Mouse (Mus musculus) activated CD4-positive, CD25-positive, alpha-beta regulatory T cell, adult 4 months (primary cell): ENCODE results near the gene Ssh1. TPM values are rescaled to one million over a fixed set of nuclear protein-coding genes. Genes with fewer than 3 reads are reported as not detected.
A peak's percentile ranks its signal among the peaks of the same experiment; 100 is the strongest.

ENCODE experiments used
- ATAC-seq: one replicate; pipeline ENCODE4 v1.8.0; 2017
- polyA plus RNA-seq, 2 experiments: library from polyadenylated mRNA; unstranded; fragments of 100-300 nt; shearing (Covaris generic); gene quantifications; one replicate each; pipeline ENCODE4 v1.2.1; 2017

Ssh1 gene
- polyA plus RNA-seq, 2 experiments from 2014 or later: 15.8 to 17.9 TPM

GRCm38 (mm10) chr5:113929950-113930647, 63.6 kb downstream of the Ssh1 start:
- ATAC-seq: no peak

- ATAC-seq: no peak
These were observed 64.2 kb downstream of the Ssh1 start for GRCm38 (mm10) chr5:113929526-113929925.

GRCm38 (mm10) chr5:113924608-113925007, 69.1 kb downstream of the Ssh1 start:
- ATAC-seq: no peak

- no peak for ATAC-seq
These were observed 72.2 kb downstream of the Ssh1 start for GRCm38 (mm10) chr5:113921310-113922166.

GRCm38 (mm10) chr5:113919060-113919459, 74.6 kb downstream of the Ssh1 start:
- no peak for ATAC-seq

- peak; percentile 69 for ATAC-seq
These were observed 75.0 kb downstream of the Ssh1 start for GRCm38 (mm10) chr5:113918654-113919053.

- no peak for ATAC-seq
These were observed 83.0 kb downstream of the Ssh1 start for GRCm38 (mm10) chr5:113910705-113911104.

- no peak for ATAC-seq
These were observed 83.5 kb downstream of the Ssh1 start for GRCm38 (mm10) chr5:113910065-113910701.

GRCm38 (mm10) chr5:113908592-113909441, 84.9 kb downstream of the Ssh1 start, which contains the start of gene Coro1c:
Gene Coro1c (minus strand): TSS chr5:113908758.
- peak; percentile 79 for ATAC-seq

GRCm38 (mm10) chr5:113907786-113908567, 85.7 kb downstream of the Ssh1 start:
- peak; percentile 45 for ATAC-seq

- no peak for ATAC-seq
These were observed 86.5 kb downstream of the Ssh1 start for GRCm38 (mm10) chr5:113906958-113907735.

- ATAC-seq: no peak
These were observed 88.7 kb downstream of the Ssh1 start for GRCm38 (mm10) chr5:113904987-113905386.

- no peak for ATAC-seq
These were observed 90.7 kb downstream of the Ssh1 start for GRCm38 (mm10) chr5:113902983-113903382.

GRCm38 (mm10) chr5:113902017-113902416, 91.7 kb downstream of the Ssh1 start:
- ATAC-seq: no peak

- no peak for ATAC-seq
These were observed 92.6 kb downstream of the Ssh1 start for GRCm38 (mm10) chr5:113901074-113901571.

GRCm38 (mm10) chr5:113899543-113899942, 94.2 kb downstream of the Ssh1 start:
- ATAC-seq: peak; percentile 14

- no peak for ATAC-seq
These were observed 101.7 kb downstream of the Ssh1 start for GRCm38 (mm10) chr5:113892005-113892404.

- ATAC-seq: no peak
These were observed 102.8 kb downstream of the Ssh1 start for GRCm38 (mm10) chr5:113890874-113891273.

GRCm38 (mm10) chr5:113889912-113890311, 103.8 kb downstream of the Ssh1 start:
- ATAC-seq: no peak

- no peak for ATAC-seq
These were observed 104.3 kb downstream of the Ssh1 start for GRCm38 (mm10) chr5:113889181-113889906.
